Mouse (Mus musculus) left cerebral cortex, adult 11 months (tissue): Measurements from ENCODE around the gene Tnfrsf23.
"Not testable (repeated sequence)": the region's sequence is repeated elsewhere in the genome, so short reads cannot be mapped to it uniquely, and the experiment has no call there.

Experiments
- DNase-seq: peaks from one replicate; pipeline ENCODE4 v3.0.0; 2022; ENCODE audit warnings: low spot score

Gene Tnfrsf23

DNA sequence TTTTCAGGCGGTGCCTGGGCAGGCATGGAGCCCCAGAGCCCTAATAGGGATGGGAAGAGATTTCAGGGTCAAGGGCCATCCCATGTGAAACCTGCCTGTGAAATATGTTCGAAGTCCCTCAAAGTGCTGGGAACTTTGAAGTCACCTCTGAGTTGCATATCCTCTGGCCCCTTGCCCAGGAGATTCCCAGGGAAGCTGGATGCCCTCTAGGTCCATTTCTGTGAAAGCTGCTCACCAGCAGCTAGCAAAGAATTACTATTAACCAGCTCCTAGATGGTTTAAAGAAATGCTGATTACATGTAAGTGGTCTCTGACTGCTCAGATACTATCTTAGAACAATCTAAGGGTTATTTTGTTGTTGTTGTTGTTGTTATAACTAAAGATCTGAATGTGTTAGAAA, 1.1 kb downstream of the Tnfrsf23 start:
- DNase-seq = not testable (repeated sequence)

GRCm38 (mm10) chr7:143681566-143681965, 4.1 kb downstream of the Tnfrsf23 start:
- DNase-seq = no peak

- DNase-seq = not testable (repeated sequence)
These were observed 4.8 kb downstream of the Tnfrsf23 start for GRCm38 (mm10) chr7:143680836-143681235.

- not testable (repeated sequence) for DNase-seq
These were observed 6.0 kb downstream of the Tnfrsf23 start for GRCm38 (mm10) chr7:143679650-143680049.

- no peak for DNase-seq
These were observed 19.0 kb downstream of the Tnfrsf23 start for GRCm38 (mm10) chr7:143666427-143667311.

DNA sequence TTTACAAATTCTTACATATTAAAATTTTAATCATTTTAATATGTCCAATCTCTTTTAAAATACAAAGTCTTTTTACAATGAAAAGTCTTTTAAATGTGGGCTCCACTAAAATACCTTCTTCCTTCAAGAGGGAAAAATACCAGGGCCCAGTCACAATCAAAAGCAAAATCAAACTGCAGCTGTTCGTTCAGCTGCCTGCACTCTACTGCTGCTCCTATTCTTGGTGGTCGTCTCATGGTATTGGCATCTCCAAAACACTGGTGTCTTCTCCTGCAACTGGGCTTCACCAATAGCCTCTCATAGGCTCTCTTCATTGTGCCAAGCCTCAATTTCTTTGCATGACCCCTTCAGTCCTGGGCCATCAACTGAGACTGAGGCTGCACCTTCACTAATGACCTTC, 22.2 kb downstream of the Tnfrsf23 start:
- no peak for DNase-seq

DNA sequence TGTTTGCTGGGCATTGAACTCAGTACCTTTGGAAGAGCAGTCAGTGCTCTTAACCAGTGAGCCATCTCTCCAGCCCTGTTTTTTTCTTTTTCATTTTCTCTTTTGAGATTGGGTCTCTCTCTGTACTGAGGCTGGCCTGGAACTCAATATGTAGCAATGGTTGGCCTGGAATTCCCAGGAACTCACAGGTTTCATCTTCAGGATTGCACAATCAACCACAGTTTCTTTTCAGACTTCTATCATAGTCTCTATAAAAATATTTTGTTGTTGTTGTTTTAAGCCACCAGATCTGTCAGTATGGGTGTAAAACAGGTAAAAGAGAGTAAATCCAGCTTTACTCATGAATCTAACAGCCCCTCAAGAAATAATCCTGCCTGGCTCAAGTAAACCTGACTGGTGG, 24.9 kb downstream of the Tnfrsf23 start:
- no peak for DNase-seq

GRCm38 (mm10) chr7:143649769-143650346, 35.8 kb downstream of the Tnfrsf23 start:
- not testable (repeated sequence) for DNase-seq

DNA sequence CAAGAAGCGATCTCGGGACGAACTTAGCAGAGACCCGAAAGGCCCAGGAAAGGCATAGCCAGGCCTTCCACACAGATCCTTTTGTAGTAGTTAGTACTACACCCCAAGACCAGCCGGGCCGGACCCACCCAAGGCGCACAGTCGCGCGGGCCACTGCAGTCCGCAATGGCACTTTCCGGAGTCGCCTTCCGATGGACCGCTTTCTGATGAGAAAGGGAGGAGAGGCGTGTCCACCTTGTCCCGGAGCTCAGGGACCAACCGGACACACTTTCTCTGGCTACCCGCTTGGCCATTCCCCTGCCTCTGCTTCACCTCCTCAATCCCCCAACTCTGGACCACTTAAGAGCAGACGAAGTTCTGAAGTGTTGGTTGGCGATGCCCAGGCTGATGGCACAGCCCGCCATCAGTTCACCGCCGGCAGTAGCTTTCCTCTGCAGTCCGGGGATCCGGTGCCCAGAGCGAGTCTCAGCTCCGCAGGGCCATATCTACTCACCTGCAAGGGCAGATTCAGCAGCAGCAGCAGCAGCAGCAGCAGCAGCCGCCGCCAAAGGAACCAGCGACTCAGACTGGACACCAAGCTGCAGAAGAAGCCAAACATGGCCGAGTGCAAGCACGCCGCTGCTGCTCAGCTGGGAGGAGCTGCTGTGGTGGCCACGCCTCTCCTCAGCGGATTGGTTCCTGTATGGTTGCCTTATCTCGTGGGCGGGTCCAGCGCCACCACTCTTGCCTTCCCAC, 36.5 kb downstream of the Tnfrsf23 start, which contains the start of gene Tnfrsf22:
Gene Tnfrsf22 (minus strand): TSS at position 628 of the 735 bp plus-strand sequence.
- DNase-seq = peak; percentile 50

DNA sequence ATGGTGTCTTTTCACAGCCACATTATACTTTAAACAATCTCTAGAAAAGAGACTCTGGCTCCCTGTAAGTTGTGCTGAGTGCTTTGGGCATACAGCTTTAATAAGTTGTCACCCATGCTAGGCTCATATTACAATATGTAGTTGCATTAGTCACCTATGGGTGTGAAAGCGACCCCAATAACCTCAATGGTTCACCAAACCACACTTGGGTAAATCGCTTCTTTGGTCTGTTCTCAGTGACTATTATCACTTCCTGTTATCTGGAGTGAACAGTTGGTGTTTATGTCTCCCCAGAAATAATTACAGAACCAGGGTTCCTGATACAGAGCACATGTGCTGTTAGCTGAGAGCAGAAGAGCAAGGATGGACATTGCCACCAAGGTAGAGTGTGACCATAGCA, 41.7 kb downstream of the Tnfrsf23 start:
- not testable (repeated sequence) for DNase-seq

DNA sequence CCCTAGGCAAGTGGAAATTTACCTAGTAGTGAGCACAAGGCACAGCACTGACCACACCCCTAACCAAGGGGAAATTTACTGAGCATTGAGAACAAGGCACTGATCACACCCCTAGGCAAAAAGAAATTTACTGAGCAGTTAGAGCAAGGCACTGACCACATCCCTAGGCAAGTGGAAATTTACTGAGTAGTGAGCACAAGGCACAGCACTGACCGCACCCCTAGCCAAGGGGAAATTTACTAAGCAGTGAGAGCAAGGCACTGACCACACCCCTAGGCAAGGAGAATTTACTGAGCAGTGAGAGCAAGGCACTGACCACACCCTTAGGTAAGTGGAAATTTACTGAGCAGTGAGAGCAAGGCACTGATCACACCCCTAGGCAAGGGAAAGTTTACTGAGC, 49.0 kb downstream of the Tnfrsf23 start:
- no peak for DNase-seq

DNA sequence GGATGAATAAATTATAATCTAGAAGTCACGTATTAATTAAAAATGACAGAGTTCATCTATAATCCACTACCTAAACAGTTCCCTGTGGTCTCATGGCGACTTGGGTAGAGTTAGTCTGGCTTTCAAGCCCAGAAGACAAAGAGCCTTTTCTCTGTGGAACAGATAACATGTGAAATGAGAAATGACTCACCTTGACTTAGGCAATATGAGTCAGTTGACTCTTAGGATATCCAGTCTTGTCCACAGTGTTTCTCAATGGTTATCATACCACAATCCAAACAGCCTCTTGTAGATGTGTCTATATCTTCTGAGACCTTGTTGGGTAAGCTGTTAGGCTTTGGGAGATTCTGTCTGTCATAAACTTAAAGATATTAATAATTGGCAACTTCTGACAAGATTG, 54.2 kb downstream of the Tnfrsf23 start:
- DNase-seq = no peak

DNA sequence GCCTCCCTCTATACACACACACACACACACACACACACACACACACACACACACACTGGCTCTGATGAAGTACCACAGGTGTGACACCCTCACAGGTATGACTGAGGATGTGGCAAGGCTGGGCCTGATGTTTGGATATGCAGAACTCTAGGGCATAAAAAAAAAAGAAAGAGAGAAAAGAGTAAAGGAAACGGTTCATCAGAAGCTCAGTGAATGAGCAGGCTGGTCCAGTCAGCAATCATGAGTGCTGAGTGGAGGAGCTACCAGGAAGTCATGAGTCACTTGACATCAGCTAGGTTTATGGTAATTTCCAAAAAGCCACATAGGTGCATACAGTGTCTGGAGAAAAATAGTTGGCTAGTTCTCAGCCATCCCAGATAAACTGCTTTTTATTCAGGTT, 56.2 kb downstream of the Tnfrsf23 start:
- DNase-seq = no peak

- no peak for DNase-seq
These were observed 57.1 kb downstream of the Tnfrsf23 start, which contains the start of gene Tnfrsf26 for GRCm38 (mm10) chr7:143628540-143628939. Tnfrsf26 (minus strand) TSS chr7:143628722.

- DNase-seq = no peak
These were observed 58.0 kb downstream of the Tnfrsf23 start for GRCm38 (mm10) chr7:143627555-143628286.

DNA sequence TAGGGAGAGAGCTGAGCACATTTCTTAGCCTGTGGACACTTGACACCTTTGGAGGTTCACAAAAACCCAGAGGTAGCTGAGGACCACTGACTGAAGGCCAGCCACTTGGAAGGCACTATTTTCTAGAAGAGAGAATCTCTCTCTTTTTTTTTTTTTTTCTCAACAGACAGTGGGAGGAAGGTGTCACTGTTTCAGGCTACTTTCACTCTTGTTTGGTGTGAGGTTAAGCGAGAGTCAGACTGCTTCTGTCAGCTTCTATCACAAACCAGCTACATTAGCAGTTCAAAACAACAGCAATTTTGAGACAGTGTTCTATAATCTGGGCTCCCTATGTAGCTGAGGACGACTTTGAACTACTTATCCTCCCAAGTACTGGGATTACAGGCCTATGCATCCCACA, 59.5 kb downstream of the Tnfrsf23 start:
- DNase-seq = no peak

GRCm38 (mm10) chr7:143625151-143625550, 60.5 kb downstream of the Tnfrsf23 start:
- DNase-seq = no peak

- no peak for DNase-seq
These were observed 61.1 kb downstream of the Tnfrsf23 start for GRCm38 (mm10) chr7:143624561-143624960.

DNA sequence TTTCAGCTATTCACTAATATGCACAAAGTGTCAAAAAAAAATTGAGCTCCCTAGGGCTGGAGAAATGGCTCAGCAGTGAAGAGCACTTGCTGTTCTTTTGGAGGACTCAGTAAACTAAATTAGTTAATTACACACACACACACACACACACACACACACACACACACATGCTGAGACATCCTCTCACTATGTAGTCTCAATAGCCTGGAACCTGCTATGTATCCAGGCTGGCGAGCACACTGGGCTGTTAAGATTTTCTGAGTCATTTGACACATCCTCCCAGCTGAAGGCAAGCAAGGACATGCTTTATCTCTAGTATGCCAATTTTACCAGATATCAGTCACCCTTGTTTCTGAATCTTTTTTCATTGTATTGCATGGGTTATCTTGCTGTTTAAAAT, 64.7 kb downstream of the Tnfrsf23 start:
- DNase-seq = no peak
